In the genomic region with DNA sequence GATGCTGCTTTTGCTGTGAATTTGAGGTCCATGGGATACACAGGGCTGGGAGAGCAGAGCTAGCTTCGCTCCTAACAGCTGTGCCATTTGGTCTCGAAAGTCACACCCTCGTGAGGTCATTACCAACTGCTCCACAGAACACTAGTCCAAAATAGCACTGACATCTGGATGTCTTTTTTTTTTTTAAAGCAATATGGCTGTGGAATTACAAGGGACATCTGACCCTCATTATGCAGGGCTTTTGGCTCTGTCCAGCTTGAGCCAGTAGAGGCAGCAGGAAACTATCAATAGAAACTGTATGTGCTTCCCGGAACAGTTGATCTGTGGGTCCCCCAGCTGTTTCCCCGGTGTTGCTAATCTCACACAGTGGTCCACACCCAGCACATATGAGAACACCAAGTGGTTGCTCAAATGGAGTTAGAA, we compare ENCODE assay signal across 19 mouse cellular contexts.
DNase-seq lines count a peak whose midpoint lies in the region; ATAC-seq and TF ChIP-seq lines count a peak whose summit lies in the region.
"Had no signal": no experiment of that assay in that cellular context is flagged by ENCODE, and none has a peak within 500 bp of the region (broad histone marks: within the 10 kb centered on the region; RNA-seq: fewer than 3 reads in every experiment).

No protein-coding gene starts in this region.

- peak; percentile 59; the same call in 1 of the 2 replicates for ATAC-seq in lung, postnatal 0 days
- no peak for ATAC-seq in hindbrain, embryonic 16.5 days
- ATAC-seq in forebrain, embryonic 12.5 days (ENCODE audit: low FRiP score), result no peak
- ATAC-seq in kidney, embryonic 15.5 days (replicated peaks; ENCODE audit: low FRiP score), result no peak
- ATAC-seq: midbrain, embryonic 15.5 days had no signal

- no peak overlapping the region for H3K4me2 ChIP-seq in lung, postnatal 0 days (replicated peaks; ENCODE audit: low read depth, low read length)
- H3K4me2 ChIP-seq in hindbrain, embryonic 16.5 days (ENCODE audit: low read length), result no peak overlapping the region
- no peak overlapping the region for H3K4me2 ChIP-seq in forebrain, embryonic 12.5 days
- no peak overlapping the region for H3K4me2 ChIP-seq in kidney, embryonic 15.5 days
- H3K4me2 ChIP-seq: embryonic facial prominence, embryonic 12.5 days; hindbrain, embryonic 14.5 days; midbrain, embryonic 15.5 days; neural tube, embryonic 13.5 days; stomach, embryonic 15.5 days had no signal

- H3K9me3 ChIP-seq in lung, postnatal 0 days (ENCODE audit: low read length), result no peaks in the 10 kb centered on the region
- H3K9me3 ChIP-seq in limb, embryonic 10.5 days (replicated peaks), result no peaks in the 10 kb centered on the region
- no peaks in the 10 kb centered on the region for H3K9me3 ChIP-seq in hindbrain, embryonic 16.5 days (ENCODE audit: control insufficient read depth, low read length)
- no peaks in the 10 kb centered on the region for H3K9me3 ChIP-seq in forebrain, embryonic 12.5 days
- H3K9me3 ChIP-seq in kidney, embryonic 15.5 days (replicated peaks), result no peaks in the 10 kb centered on the region
- H3K9me3 ChIP-seq: embryonic facial prominence, embryonic 12.5 days; forebrain, embryonic 10.5 days; midbrain, embryonic 15.5 days; neural tube, embryonic 13.5 days; stomach, embryonic 15.5 days had no signal

- TF ChIP-seq EP300 in lung, postnatal 0 days (IDR thresholded peaks at IDR 0.05), result no peak

- no peak for TF ChIP-seq CTCF in lung, postnatal 0 days (IDR thresholded peaks at IDR 0.05)

- no peaks in the 10 kb centered on the region for H3K4me1 ChIP-seq in lung, postnatal 0 days (ENCODE audit: insufficient read depth, low read depth, low read length)
- H3K4me1 ChIP-seq in limb, embryonic 10.5 days, result peaks cover 28% of the 10 kb centered on the region
- H3K4me1 ChIP-seq in hindbrain, embryonic 16.5 days (ENCODE audit: control insufficient read depth, insufficient read depth, low read depth, low read length), result no peaks in the 10 kb centered on the region
- no peaks in the 10 kb centered on the region for H3K4me1 ChIP-seq in forebrain, embryonic 12.5 days
- H3K4me1 ChIP-seq in kidney, embryonic 15.5 days, result peaks cover 22% of the 10 kb centered on the region
- H3K4me1 ChIP-seq: embryonic facial prominence, embryonic 12.5 days; midbrain, embryonic 15.5 days had no signal

- 62% methylated on average over 5 of the region's 5 CpGs for WGBS in lung, postnatal 0 days
- 29% methylated on average over 5 of the region's 5 CpGs for WGBS in limb, embryonic 10.5 days
- WGBS in hindbrain, embryonic 16.5 days, result 78% methylated on average over 5 of the region's 5 CpGs
- 82% methylated on average over 5 of the region's 5 CpGs for WGBS in forebrain, embryonic 12.5 days
- WGBS in kidney, embryonic 15.5 days, result 51% methylated on average over 5 of the region's 5 CpGs

- no peak overlapping the region for H3K4me3 ChIP-seq in lung, postnatal 0 days (ENCODE audit: low read depth, low read length)
- no peak overlapping the region for H3K4me3 ChIP-seq in limb, embryonic 10.5 days
- H3K4me3 ChIP-seq in hindbrain, embryonic 16.5 days (ENCODE audit: low read length), result no peak overlapping the region
- no peak overlapping the region for H3K4me3 ChIP-seq in forebrain, embryonic 12.5 days (replicated peaks)
- H3K4me3 ChIP-seq in kidney, embryonic 15.5 days (replicated peaks), result no peak overlapping the region
- H3K4me3 ChIP-seq: embryonic facial prominence, embryonic 12.5 days; forebrain, embryonic 10.5 days; midbrain, embryonic 15.5 days; neural tube, embryonic 13.5 days; stomach, embryonic 15.5 days had no signal

- H3K27me3 ChIP-seq in lung, postnatal 0 days (replicated peaks; ENCODE audit: insufficient read depth, low read length), result no peaks in the 10 kb centered on the region
- peaks cover 42% of the 10 kb centered on the region for H3K27me3 ChIP-seq in limb, embryonic 10.5 days (ENCODE audit: low read depth, poor library complexity, severe bottlenecking)
- no peaks in the 10 kb centered on the region for H3K27me3 ChIP-seq in hindbrain, embryonic 16.5 days (replicated peaks; ENCODE audit: control insufficient read depth, insufficient read depth, low read length)
- H3K27me3 ChIP-seq in forebrain, embryonic 12.5 days, result no peaks in the 10 kb centered on the region
- 0 out of 2 replicates have a peak, but pooled peaks cover 3% of the 10 kb centered on the region for H3K27me3 ChIP-seq in kidney, embryonic 15.5 days
- H3K27me3 ChIP-seq: embryonic facial prominence, embryonic 12.5 days; midbrain, embryonic 15.5 days; neural tube, embryonic 13.5 days; stomach, embryonic 15.5 days had no signal

- no peaks in the 10 kb centered on the region for H3K36me3 ChIP-seq in lung, postnatal 0 days (ENCODE audit: insufficient read depth, low read length)
- no peaks in the 10 kb centered on the region for H3K36me3 ChIP-seq in limb, embryonic 10.5 days
- no peaks in the 10 kb centered on the region for H3K36me3 ChIP-seq in hindbrain, embryonic 16.5 days (ENCODE audit: control insufficient read depth, insufficient read depth, low read length)
- H3K36me3 ChIP-seq in forebrain, embryonic 12.5 days (replicated peaks), result no peaks in the 10 kb centered on the region
- H3K36me3 ChIP-seq in kidney, embryonic 15.5 days, result no peaks in the 10 kb centered on the region
- H3K36me3 ChIP-seq: embryonic facial prominence, embryonic 12.5 days; forebrain, embryonic 10.5 days; midbrain, embryonic 15.5 days; neural tube, embryonic 13.5 days; stomach, embryonic 15.5 days had no signal

- peak; percentile 54 for DNase-seq in gastrocnemius, adult 18-20 months (ENCODE audit: low spot score)
- no peak for DNase-seq in gastrocnemius, adult 8-10 months (ENCODE audit: low spot score in 2 of 2)
- peak; percentile 52 for DNase-seq in lung, postnatal 0 days (ENCODE audit: low spot score)
- no peak for DNase-seq in lung, postnatal 4 days
- DNase-seq in limb, embryonic 10.5 days (ENCODE audit: low spot score), result peak; percentile 47
- DNase-seq: adrenal gland, postnatal 36 days; cerebellum, adult 9-10 months; kidney, adult 2 months; liver; lung, adult 18-20 months had no signal

- no peak overlapping the region for H3K27ac ChIP-seq in lung, postnatal 0 days (ENCODE audit: low read length)
- no peak overlapping the region for H3K27ac ChIP-seq in limb, embryonic 10.5 days
- H3K27ac ChIP-seq in hindbrain, embryonic 16.5 days (ENCODE audit: low read depth, low read length), result no peak overlapping the region
- no peak overlapping the region for H3K27ac ChIP-seq in forebrain, embryonic 12.5 days
- no peak overlapping the region for H3K27ac ChIP-seq in kidney, embryonic 15.5 days
- H3K27ac ChIP-seq: embryonic facial prominence, embryonic 12.5 days; forebrain, embryonic 10.5 days; hindbrain, embryonic 14.5 days; midbrain, embryonic 15.5 days; neural tube, embryonic 13.5 days; stomach, embryonic 15.5 days had no signal

- no peak overlapping the region for H3K9ac ChIP-seq in lung, postnatal 0 days (replicated peaks; ENCODE audit: low read depth)
- H3K9ac ChIP-seq in hindbrain, embryonic 16.5 days (ENCODE audit: low read depth, low read length), result no peak overlapping the region
- no peak overlapping the region for H3K9ac ChIP-seq in forebrain, embryonic 12.5 days
- H3K9ac ChIP-seq in kidney, embryonic 15.5 days, result no peak overlapping the region
- H3K9ac ChIP-seq: embryonic facial prominence, embryonic 12.5 days; hindbrain, embryonic 14.5 days; midbrain, embryonic 15.5 days; neural tube, embryonic 13.5 days; stomach, embryonic 15.5 days had no signal

Comparison
In these comparisons a context has a peak if more than half of its experiments do, and no peak if none do; other contexts are left out.
1. DNase-seq: peak in gastrocnemius, adult 18-20 months (single experiment), lung, postnatal 0 days (single experiment) and limb, embryonic 10.5 days (single experiment); none in gastrocnemius, adult 8-10 months (0 of 2) and lung, postnatal 4 days (0 of 2).